8 mouse cellular contexts compared by ENCODE assay signal in genomic region chr2:119896553-119897089, GRCm38 (mm10). TPM values are rescaled to one million over a fixed set of nuclear protein-coding genes. Genes with fewer than 3 reads are reported as not detected.
A peak's percentile ranks its signal among the peaks of the same experiment; 100 is the strongest.
DNase-seq lines count a peak whose midpoint lies in the region; ATAC-seq and TF ChIP-seq lines count a peak whose summit lies in the region.

No protein-coding gene starts in this region.

- peak overlapping the region; percentile 89 for H3K27ac ChIP-seq in gastrocnemius, adult 2 months
- H3K27ac ChIP-seq in heart, embryonic 15.5 days, result peak overlapping the region; percentile 90
- H3K27ac ChIP-seq in liver, embryonic 13.5 days, result peak overlapping the region; percentile 90

- peaks cover 21% of the 10 kb centered on the region for H3K4me1 ChIP-seq in heart, embryonic 15.5 days (replicated peaks)
- peaks cover 35% of the 10 kb centered on the region for H3K4me1 ChIP-seq in liver, embryonic 13.5 days (replicated peaks)

- TF ChIP-seq CTCF in gastrocnemius, adult 2 months (IDR thresholded peaks at IDR 0.05), result no peak

- H3K9ac ChIP-seq in heart, embryonic 15.5 days, result peak overlapping the region; percentile 55
- H3K9ac ChIP-seq in liver, embryonic 13.5 days, result peak overlapping the region; percentile 71

- no peak for DNase-seq in gastrocnemius, adult 2 months
- DNase-seq in gastrocnemius, postnatal 4 days (ENCODE audit: low spot score in 2 of 2), result no peak
- peak; percentile 17 for DNase-seq in adipocyte (ENCODE audit: low spot score)
- no peak for DNase-seq in liver, embryonic 13.5 days
- DNase-seq in splenic B cell, adult 2 months (ENCODE audit: low read depth, low spot score), result peak; percentile 18
- no peak for DNase-seq in layer of hippocampus, adult 11-12 months (ENCODE audit: low spot score)
- DNase-seq in embryo, embryonic 9.5 days (ENCODE audit: extremely low spot score), result no peak

- no peaks in the 10 kb centered on the region for H3K36me3 ChIP-seq in heart, embryonic 15.5 days
- no peaks in the 10 kb centered on the region for H3K36me3 ChIP-seq in liver, embryonic 13.5 days
- H3K36me3 ChIP-seq in splenic B cell, adult 2 months (ENCODE audit: control insufficient read depth, insufficient read depth, low read length, poor library complexity, severe bottlenecking), result no peaks in the 10 kb centered on the region

- no peaks in the 10 kb centered on the region for H3K9me3 ChIP-seq in heart, embryonic 15.5 days (replicated peaks)
- H3K9me3 ChIP-seq in liver, embryonic 13.5 days (replicated peaks), result no peaks in the 10 kb centered on the region

- H3K4me2 ChIP-seq in heart, embryonic 15.5 days, result peak overlapping the region; percentile 81
- H3K4me2 ChIP-seq in liver, embryonic 13.5 days, result peak overlapping the region; percentile 96

- intact Hi-C loops in gastrocnemius, adult 2 months (cut with DNase I), result no loop called here

- peak overlapping the region; percentile 79 for H3K4me3 ChIP-seq in gastrocnemius, adult 2 months
- H3K4me3 ChIP-seq in heart, embryonic 15.5 days, result peak overlapping the region; percentile 53
- H3K4me3 ChIP-seq in liver, embryonic 13.5 days (replicated peaks), result peak overlapping the region; percentile 64

- WGBS in heart, embryonic 15.5 days, result 15% methylated on average over 19 of the region's 19 CpGs
- WGBS in liver, embryonic 13.5 days (ENCODE audit: insufficient replicate concordance), result 12% methylated on average over 19 of the region's 19 CpGs

- ATAC-seq in heart, embryonic 15.5 days (replicated peaks; ENCODE audit: insufficient number of reproducible peaks, insufficient read depth, low FRiP score, low read depth), result peak; percentile 75
- peak; percentile 76 for ATAC-seq in liver, embryonic 13.5 days (ENCODE audit: low read depth)

- no peaks in the 10 kb centered on the region for H3K27me3 ChIP-seq in heart, embryonic 15.5 days
- H3K27me3 ChIP-seq in liver, embryonic 13.5 days, result no peaks in the 10 kb centered on the region
- H3K27me3 ChIP-seq in splenic B cell, adult 2 months (ENCODE audit: control insufficient read depth, insufficient read depth, low read length, poor library complexity, severe bottlenecking), result no peaks in the 10 kb centered on the region

RNA-seq across cellular contexts. Expression of gene Mga, which starts 0.4 kb away (rescaled TPM):
- total RNA-seq in gastrocnemius, adult 2 months (2021), result 10 to 100 TPM; 32.9 to 38.4 TPM
- 10 to 100 TPM; 69.0 to 70.8 TPM for total RNA-seq in gastrocnemius, postnatal 4 days (2021)
- 19.3 and 22.0 TPM in 2 replicates for polyA plus RNA-seq in heart, embryonic 15.5 days (2015; fragmentation: Nextera tagmentation; extraction: Ambion mirVana)
- 6.6 and 8.0 TPM in 2 replicates for polyA plus RNA-seq in liver, embryonic 13.5 days (2015; fragmentation: Nextera tagmentation; extraction: Ambion mirVana)

Comparison
In these comparisons a context has a peak if more than half of its experiments do, and no peak if none do; other contexts are left out.
1. DNase-seq: peak in adipocyte (single experiment) and splenic B cell, adult 2 months (single experiment); none in gastrocnemius, adult 2 months (single experiment), gastrocnemius, postnatal 4 days (0 of 2), liver, embryonic 13.5 days (single experiment), layer of hippocampus, adult 11-12 months (single experiment) and embryo, embryonic 9.5 days (single experiment).
2. Peak in every context shown above with its lines, with median percentiles within 50 percentile points of each other: H3K27ac ChIP-seq and H3K4me3 ChIP-seq.